In genomic region chr1:192288456-192288855, GRCm38 (mm10) we compare ENCODE assay signal across 25 mouse cellular contexts.
"Had no signal": no experiment of that assay in that cellular context is flagged by ENCODE, and none has a peak within 500 bp of the region (broad histone marks: within the 10 kb centered on the region; RNA-seq: fewer than 3 reads in every experiment).

No protein-coding gene starts in this region.

- DNase-seq: gastrocnemius, postnatal 14 days; gastrocnemius, postnatal 36 days; heart, adult 18-20 months; heart, postnatal 14 days; heart, postnatal 36 days; kidney, adult 11 months; kidney, adult 8-10 months; kidney, postnatal 10 days; kidney, postnatal 25 days; kidney, postnatal 4 days; liver; liver, embryonic 13.5 days; liver, postnatal 0 days had no signal

- ATAC-seq: hindbrain, postnatal 0 days; intestine, embryonic 16.5 days; liver, postnatal 0 days had no signal

- H3K4me2 ChIP-seq: heart, embryonic 13.5 days; heart, embryonic 15.5 days; hindbrain, embryonic 13.5 days; limb, embryonic 12.5 days; liver, embryonic 11.5 days; liver, embryonic 13.5 days; liver, embryonic 15.5 days had no signal

- H3K36me3 ChIP-seq: heart, embryonic 10.5 days; heart, embryonic 13.5 days; heart, embryonic 15.5 days; hindbrain, embryonic 13.5 days; limb, embryonic 10.5 days; limb, embryonic 12.5 days; liver, embryonic 13.5 days; liver, embryonic 15.5 days had no signal

- H3K4me1 ChIP-seq: heart, embryonic 10.5 days; heart, embryonic 13.5 days; heart, embryonic 15.5 days; hindbrain, embryonic 13.5 days; limb, embryonic 10.5 days; limb, embryonic 12.5 days; liver, embryonic 13.5 days; liver, embryonic 15.5 days had no signal

- H3K9me3 ChIP-seq: heart, embryonic 10.5 days; heart, embryonic 13.5 days; heart, embryonic 15.5 days; hindbrain, embryonic 13.5 days; limb, embryonic 10.5 days; limb, embryonic 12.5 days; liver, embryonic 13.5 days; liver, embryonic 15.5 days had no signal

- H3K4me3 ChIP-seq: heart, embryonic 10.5 days; heart, embryonic 13.5 days; heart, embryonic 15.5 days; hindbrain, embryonic 13.5 days; layer of hippocampus, adult 2 months; left cerebral cortex, adult 2 months; limb, embryonic 10.5 days; limb, embryonic 12.5 days; liver, embryonic 13.5 days; liver, embryonic 15.5 days had no signal

- H3K9ac ChIP-seq: heart, embryonic 13.5 days; heart, embryonic 15.5 days; hindbrain, embryonic 13.5 days; limb, embryonic 12.5 days; liver, embryonic 13.5 days; liver, embryonic 15.5 days; liver, postnatal 0 days had no signal

- H3K27me3 ChIP-seq: heart, embryonic 13.5 days; heart, embryonic 15.5 days; hindbrain, embryonic 13.5 days; limb, embryonic 12.5 days; liver, embryonic 13.5 days; liver, embryonic 15.5 days had no signal

- H3K27ac ChIP-seq: heart, embryonic 10.5 days; heart, embryonic 13.5 days; heart, embryonic 15.5 days; hindbrain, embryonic 13.5 days; hindbrain, postnatal 0 days; layer of hippocampus, adult 2 months; left cerebral cortex, adult 2 months; limb, embryonic 10.5 days; limb, embryonic 12.5 days; liver, embryonic 13.5 days; liver, embryonic 15.5 days had no signal
